Mouse (Mus musculus): ENCODE measurements around the gene Gm10382. TPM values are rescaled to one million over a fixed set of nuclear protein-coding genes. Genes with fewer than 3 reads are reported as not detected.

The Gm10382 gene
- total RNA-seq (2014; fragmentation: Nextera tagmentation) = not detected in 2 replicates
- total RNA-seq (2017) = 0.56 TPM in 1 of 2 replicates, not detected in the other

DNA sequence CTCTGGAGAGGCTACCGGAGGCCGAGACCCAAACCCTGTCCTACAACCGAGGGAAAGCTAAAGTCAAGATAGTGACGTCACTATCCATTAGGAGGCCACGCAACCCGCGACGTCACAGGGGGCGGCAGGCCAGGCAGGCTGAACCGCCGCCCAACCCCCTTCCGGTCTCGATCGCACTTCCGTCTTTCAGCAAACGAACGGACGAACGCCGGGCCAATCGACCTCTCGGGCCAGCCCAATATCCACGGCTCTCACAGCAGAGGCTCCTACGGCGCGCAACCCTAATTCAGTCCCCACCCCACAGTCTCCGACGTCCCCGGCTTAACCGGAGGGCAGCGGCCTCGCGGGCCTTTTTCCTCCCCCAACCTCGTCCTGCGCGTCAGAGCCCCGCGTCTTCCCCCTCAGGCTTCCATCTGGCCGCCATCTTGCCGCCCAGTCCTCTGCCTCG lies at the start of gene Gm10382:
Gm10382 (plus strand) TSS at position 192 of the 448 bp plus-strand sequence.
- ATAC-seq (replicated peaks; ENCODE audit: low FRiP score, low TSS enrichment, poor library complexity, severe bottlenecking) = peak; percentile 68

DNA sequence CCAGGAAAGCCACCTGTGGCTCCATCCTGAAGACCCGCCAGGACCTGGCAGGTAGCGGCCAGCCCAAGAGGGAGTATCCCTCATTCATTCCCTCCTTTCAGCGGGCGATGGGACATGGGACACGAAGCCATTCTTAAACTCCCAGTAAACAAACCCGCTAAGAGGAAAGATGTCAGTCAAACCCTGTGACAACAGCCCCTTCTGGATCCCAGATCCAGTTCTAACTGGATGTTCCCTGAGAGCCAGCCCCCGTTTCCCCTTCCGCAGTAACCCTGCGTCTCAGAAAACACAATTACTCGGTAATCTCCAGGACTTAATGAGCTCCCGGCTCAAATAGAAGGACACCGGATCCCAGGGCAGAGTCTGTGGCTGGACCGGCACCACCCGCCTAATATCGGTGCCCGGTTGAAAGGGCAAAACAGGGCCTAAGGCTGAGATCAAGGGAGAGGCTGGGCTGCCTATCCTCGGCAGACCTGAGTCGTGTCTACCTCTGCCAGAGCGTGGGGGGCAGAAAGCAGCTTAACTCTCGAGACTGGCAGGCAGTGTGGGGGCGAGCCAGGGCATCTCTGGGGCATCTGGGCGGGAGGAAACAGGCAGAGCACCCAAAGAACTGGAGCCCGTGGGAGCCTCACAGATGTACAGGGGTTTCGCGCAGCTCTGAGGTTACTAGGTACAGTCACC lies 49.1 kb upstream of the Gm10382 start:
- ATAC-seq (replicated peaks; ENCODE audit: low FRiP score, low TSS enrichment, poor library complexity, severe bottlenecking) = 0 out of 2 replicates have a peak, but pooled peaks have one; percentile 3

DNA sequence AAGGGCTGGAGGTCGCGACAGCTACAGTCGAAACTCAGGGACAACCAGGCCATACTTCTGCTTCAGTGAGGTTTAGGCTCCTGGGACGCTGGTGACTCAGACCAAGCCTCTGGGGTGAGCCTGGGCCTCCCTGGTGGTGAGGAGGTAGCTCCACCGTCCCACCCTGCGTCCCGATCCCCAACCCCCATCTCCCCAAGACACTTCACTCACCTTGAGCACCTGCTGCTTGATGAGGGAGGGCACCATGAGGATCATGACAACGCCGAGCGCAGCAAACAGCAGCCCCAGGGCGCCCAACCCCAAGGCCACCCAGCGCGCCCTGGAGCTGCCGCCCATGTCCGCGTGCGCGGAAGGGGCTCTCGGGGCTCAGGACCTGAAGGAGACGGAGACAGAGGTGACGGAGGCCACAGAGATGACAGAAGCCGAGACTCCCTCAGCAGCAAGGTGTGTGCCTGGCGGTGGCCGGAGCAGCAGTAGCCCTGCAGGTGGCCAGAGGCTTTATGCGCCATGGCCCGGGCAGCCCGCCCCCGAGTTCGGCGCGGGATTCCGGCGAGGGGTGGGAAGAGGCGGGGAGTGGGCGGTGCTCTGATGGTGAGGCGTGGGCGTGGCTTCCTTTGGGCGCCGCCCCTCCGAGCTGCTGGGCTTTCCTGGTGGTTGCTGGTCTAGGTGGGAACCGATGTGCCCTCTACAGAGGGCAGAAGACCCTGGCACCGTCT lies 48.4 kb upstream of the Gm10382 start, which contains the start of gene Scarb1:
Scarb1 (minus strand) TSS at position 548 of the 716 bp plus-strand sequence.
- ATAC-seq (replicated peaks; ENCODE audit: low FRiP score, low TSS enrichment, poor library complexity, severe bottlenecking) = peak; percentile 57

DNA sequence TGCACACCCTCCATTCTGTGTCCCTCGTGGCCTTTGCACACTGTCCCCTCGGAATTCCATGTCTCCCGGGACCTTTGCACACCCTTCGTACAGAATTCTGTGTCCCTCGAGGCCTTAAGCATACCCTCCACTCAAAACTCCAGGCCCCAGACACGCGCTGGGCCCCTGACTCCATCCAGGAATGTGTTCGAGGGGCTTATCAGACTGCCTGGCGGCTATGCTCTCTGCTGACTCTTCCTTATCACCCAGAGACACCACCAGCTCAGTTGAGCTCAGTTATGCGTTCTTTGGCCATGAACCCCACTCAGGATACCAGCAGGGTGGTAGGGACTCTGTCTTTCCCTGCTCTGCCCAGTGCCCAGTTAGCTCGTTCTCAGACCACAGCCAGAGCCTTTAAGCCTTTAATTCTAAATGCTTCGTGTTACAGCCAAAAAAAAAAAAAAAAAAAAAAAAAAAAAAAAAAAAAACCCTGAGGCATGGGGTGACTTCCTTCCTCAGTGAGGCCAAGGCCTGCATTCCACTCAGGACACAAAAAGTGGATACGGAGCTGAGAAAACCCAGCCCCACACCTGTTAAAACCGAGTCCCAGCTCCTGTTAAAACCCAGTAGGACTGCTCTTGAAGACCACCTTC lies 47.5 kb upstream of the Gm10382 start:
- peak; percentile 58 for ATAC-seq (replicated peaks; ENCODE audit: low FRiP score, low TSS enrichment, poor library complexity, severe bottlenecking)

DNA sequence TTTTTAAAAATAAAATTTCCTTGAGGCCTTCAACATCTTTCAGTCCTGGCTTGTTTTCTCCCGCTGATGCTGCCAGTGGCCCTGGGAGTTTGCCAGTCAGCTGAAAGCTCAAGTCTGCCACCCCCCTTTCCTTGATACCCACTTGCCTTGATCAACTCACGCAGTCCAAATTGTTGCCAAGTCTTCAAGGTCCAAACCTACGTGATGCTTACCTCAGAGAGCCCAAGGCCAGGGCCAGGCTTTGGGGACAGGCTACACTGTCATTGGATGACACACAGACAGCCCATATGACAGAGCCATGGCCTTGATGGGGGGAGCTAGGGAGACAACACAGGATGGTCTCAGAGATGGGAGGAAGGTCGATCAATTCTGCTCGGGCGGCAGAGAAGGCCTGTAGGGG lies 44.8 kb upstream of the Gm10382 start:
- ATAC-seq (replicated peaks; ENCODE audit: low FRiP score, low TSS enrichment, poor library complexity, severe bottlenecking) = no peak

DNA sequence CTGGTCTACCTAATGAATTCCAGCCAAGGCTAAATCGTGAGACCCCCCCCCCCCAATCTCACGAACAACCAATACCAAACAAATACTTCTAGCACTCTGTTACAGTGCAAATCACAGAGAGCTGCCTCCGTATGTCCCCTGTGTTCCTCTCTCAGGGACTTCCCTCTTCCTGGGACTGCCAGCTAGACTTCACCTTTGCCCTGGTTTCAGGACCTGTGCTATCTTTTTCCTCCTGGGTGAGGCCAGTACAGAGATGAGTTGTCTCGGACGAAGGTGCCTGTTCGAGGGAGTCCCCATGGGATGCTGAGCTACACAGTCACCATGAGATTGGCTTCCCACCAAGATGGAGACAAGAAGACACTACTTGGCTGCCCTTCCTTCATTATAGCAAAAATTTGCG lies 41.1 kb upstream of the Gm10382 start:
- no peak for ATAC-seq (replicated peaks; ENCODE audit: low FRiP score, low TSS enrichment, poor library complexity, severe bottlenecking)

DNA sequence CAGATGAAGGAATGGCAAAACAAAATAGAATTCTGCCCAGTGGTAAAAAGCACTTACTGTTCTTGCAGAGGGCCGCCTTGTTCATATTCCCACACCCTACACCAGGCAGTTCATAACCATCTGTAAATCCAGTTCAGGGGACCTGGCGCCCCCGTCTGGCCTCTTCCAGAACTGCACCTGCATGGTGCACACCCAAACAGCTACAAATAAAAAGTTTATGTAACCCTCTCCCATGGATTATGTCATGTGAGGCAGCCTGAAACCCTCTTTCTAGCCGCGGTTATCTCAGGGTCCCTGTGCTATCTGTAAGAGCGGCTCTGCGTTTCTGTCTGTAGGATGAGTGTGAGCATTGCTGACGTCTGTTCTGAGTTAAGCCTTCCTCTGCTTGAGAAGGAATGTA lies 40.6 kb upstream of the Gm10382 start:
- peak; percentile 61 for ATAC-seq (replicated peaks; ENCODE audit: low FRiP score, low TSS enrichment, poor library complexity, severe bottlenecking)

DNA sequence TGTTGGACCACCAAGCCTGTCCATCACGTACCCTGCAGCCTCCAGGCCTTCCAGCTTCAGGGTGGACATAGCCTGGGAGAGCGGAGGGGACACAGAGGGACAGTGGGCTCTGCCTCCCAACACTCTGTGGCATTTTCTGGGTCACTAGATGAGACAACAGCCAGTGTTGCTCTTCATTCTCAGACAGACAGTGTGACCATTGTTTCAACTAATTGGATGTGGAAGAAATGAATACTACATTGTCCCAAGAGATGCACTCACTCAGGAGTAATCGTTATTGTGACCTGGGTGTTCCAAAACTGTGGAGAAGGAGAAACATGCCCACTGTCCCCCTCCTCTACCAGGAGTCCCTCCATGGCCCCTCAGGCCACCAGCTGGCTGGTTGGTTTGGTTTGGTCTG lies 39.7 kb upstream of the Gm10382 start:
- ATAC-seq (replicated peaks; ENCODE audit: low FRiP score, low TSS enrichment, poor library complexity, severe bottlenecking) = no peak

DNA sequence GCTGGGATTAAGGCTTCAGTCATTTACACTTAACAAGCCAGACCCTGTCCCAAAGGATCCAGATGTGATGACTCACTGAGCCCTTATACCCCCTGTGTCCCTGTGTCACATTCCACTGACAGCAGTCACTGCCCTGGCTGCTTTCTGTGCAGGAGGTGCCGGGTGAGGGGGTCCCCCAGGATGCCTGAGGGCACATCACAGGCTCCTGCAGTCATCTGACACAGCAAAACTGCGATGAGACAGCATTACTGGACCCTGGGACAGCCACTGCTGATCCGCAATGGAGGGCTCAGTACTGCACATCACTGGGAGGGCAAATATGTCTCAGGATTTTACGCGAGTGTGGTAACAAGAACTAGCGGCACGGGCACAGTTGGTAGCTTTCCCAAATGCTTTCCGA lies 38.1 kb upstream of the Gm10382 start:
- ATAC-seq (replicated peaks; ENCODE audit: low FRiP score, low TSS enrichment, poor library complexity, severe bottlenecking) = no peak

DNA sequence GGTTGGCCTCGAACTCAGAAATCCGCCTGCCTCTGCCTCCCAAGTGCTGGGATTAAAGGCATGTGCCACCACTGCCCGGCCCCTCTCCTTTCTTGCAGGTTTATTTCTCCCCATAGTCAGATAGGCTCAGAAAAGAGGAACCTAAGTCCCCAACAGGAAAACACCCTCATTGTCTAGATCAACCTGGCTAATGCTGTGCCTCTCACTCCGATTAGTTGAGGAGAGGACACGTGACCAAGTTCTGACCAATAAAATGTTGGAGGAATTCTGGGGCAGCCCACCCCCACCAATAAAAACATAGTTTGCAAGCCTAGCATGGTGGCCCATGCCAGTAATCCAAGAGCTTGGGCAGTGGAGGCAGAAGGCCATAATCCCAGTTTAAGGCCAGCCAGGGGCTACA lies 37.2 kb upstream of the Gm10382 start:
- no peak for ATAC-seq (replicated peaks; ENCODE audit: low FRiP score, low TSS enrichment, poor library complexity, severe bottlenecking)

DNA sequence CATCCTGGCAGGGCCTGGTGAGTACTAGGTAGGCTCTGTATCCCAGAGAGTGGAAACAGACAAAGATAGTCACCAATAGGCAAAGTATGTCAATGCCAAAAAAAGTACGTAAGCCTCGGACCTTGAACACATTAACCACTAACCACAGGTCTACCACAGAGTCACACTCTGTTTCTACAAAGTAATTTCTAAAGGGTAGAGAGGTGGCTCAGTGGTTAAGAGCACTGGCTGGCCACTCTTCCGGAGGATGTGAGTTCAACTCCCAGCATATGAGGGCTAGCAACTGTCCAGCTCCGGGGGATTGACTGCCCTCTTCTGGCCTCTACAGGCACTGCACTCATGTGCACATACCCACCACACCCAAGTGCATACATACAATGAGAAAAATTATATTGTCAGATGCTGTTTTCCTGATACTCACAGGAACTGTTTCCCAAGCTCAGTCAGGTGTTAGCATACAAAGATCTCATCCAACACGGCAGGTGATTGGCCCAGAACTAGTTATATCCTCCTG lies 36.3 kb upstream of the Gm10382 start:
- no peak for ATAC-seq (replicated peaks; ENCODE audit: low FRiP score, low TSS enrichment, poor library complexity, severe bottlenecking)

DNA sequence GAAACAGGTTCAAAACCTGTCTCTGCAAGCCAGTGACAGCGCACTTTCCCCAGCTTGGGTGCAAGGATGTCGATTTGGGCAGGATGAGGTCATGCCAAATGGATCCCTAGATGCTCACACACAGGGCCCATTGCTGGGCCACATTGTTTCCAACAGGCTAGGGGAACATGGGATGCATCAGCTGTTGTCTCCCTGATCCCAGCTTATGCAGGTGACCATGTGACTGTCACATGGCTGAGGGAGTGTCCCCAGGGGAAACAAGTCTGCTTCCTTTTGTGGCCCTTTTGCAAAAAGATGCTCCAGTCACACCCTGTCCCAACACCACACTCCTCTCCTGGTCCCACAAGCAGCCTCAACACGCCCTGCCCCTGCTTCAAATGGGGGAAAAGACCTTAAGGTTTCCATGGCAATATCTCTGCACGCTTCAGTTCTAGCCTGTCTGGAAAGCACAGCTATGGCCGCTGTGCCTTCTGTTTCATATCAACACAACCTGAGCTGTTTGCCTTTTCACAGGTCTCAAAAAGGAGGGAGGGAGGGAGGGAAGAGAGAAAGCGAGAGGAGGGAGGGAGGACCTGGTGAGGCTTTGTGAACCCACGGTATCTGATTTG lies 34.1 kb upstream of the Gm10382 start:
- ATAC-seq (replicated peaks; ENCODE audit: low FRiP score, low TSS enrichment, poor library complexity, severe bottlenecking) = no peak

DNA sequence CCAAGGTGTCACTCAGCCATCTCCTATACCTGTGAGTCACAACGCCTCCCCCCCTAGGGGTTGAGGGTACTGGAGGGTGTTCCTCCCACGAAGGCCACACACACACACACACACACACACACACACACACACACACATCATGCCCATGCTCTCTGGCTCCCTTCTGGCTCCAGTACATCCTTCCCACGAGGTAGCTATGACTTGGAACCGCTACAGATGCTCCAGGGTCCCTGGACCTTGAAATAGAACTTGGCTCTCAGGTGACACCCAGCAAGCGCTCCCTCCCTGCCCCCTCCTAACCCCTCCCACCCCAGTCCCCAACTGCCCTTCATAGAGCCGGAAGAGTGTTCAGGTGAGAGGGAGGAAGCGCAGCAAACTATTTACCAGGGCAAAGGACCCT lies 33.5 kb upstream of the Gm10382 start:
- ATAC-seq (replicated peaks; ENCODE audit: low FRiP score, low TSS enrichment, poor library complexity, severe bottlenecking) = no peak

DNA sequence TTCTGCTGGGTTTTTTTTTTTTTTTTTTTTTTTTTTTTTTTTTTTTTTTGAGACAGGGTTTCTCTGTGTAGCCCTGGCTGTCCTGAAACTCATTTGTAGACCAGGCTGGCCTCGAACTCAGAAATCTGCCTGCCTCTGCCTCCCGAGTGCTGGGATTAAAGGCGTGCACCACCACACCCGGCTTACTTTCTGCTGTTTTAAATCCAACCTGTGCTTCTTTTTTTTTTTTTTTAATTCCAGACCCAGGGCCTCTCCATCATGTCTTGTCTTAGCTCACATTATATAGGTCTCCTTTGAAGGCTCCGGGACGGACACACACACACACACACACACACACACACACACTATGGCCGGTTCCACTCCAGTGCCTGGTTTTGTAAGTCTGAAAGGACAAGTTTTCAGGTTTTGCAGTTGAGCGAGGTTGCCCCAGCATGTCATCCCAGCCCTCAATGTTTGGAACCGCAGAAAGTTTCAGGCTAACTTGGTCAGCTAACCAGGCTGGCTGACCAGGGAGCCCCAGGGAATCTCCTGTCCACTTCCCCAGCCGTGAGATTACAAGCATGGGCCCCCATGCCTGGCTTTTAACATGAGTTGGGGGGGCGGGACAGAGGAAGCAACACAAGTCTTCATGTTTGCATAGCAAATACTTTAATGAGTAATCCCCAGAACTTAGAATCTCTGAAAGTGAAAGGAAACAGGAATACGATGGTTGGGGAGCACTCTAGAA lies 31.4 kb upstream of the Gm10382 start:
- no peak for ATAC-seq (replicated peaks; ENCODE audit: low FRiP score, low TSS enrichment, poor library complexity, severe bottlenecking)

DNA sequence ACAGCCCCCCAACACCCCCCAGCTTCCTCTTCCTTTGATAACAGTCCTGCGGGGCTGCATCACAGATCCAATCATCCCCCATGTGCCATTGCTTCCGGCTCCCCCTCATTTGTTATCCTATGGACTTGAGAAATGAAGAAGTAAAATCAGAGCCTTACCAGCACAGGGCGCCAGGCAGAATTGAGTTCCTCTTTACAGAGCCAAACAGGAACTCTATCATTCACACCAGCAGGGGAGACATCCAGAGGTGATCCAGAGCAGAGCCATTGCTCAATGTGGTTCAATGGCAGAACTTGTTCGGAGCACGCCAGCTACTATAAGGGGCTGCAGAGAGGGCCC lies 30.9 kb upstream of the Gm10382 start:
- no peak; the same call in 1 of the 2 replicates for ATAC-seq (replicated peaks; ENCODE audit: low FRiP score, low TSS enrichment, poor library complexity, severe bottlenecking)

DNA sequence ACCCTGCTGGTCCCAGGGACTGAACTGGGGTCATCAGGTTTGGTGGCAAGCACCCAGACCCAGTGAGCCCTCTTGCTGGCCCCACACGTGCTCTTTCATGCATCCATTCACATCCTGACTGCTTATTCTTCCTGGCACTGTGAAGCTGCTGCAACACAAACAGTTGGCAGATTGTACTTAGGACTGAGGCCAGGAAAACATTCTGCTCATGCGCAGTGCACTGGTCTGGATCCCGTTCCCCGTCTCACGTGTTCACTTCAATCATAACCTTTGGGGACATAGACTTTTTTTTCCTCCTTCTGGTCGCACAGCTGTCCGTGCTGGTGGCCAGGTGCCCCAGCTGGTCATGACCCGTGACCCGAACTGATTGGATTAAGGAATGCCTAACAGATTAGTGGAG lies 28.6 kb upstream of the Gm10382 start:
- no peak for ATAC-seq (replicated peaks; ENCODE audit: low FRiP score, low TSS enrichment, poor library complexity, severe bottlenecking)

DNA sequence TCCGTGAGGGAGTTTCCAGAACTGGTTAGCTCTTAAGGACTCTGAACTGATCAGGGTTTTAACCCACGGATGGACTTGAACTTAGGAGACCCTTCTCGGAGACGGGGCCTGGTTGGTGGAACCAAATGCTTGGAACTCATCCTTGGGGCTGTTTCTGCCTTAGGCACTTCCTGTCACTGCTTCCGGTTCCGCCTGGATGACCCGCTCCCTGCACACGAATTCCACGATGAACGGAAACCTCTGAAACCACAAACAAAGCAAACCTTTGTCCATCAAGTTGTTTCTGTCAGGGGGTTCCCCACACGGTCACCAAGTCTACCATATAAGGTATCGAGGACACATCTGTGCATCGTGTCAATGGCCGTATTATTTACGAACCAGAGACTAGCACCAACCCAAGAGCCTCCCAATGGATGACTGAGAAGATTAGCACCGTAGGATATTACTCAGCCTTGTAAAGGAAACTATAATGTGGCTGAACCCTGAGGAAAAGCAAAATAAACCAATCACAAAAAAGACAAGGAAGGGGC lies 28.1 kb upstream of the Gm10382 start:
- no peak for ATAC-seq (replicated peaks; ENCODE audit: low FRiP score, low TSS enrichment, poor library complexity, severe bottlenecking)

DNA sequence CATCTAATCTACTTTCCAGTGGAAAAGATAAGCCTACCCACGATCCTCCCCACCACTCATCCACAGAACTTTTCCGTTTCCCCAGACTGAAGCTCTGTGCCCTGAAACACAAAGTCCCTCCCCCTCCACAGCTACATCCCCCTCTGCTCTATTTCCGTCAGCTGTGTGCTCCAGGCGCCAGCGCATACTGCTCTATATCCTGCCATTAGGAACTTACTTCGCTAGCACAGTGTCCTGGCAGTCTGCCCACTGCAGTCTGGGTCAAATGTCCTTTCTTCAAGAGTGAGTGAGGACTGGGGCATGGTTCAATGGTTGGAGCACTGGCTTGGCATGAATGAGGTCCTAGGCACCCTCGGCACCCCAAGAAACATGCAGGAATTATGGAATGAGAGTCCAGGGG lies 25.2 kb upstream of the Gm10382 start:
- no peak for ATAC-seq (replicated peaks; ENCODE audit: low FRiP score, low TSS enrichment, poor library complexity, severe bottlenecking)

DNA sequence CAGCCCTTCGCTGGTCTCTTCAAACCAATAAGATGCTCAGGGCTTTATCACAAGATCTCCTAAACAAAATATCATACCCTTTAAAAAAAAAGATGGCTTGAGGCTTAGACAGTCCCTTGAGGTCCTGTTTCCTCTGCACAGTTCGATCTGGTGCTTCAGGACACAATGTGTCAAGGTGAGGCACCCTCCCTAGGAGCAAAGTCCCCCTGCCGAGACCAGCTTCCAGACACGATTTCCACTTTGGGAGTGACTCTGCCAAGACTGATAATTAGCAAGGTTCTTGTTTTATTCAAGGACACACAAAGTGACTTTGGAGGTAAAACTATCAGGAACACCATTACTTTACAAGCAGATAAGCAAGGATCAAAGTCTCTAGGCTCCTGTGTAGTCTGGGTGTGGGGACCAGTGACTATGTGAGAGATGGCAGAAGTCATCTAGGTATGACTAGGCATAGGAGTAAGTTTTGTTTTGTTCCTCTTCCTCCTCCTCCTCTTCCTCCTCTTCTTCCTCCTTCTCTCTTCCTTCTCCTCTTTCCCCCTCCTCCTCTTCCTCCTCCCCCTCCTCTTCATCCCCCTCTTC lies 24.2 kb upstream of the Gm10382 start:
- ATAC-seq (replicated peaks; ENCODE audit: low FRiP score, low TSS enrichment, poor library complexity, severe bottlenecking) = no peak

Data from megakaryocyte-erythroid progenitor cell, adult 5-6 weeks (primary cell).